ENCODE assay signal across 8 mouse cellular contexts in genomic region chr12:84417605-84417922, GRCm38 (mm10). TPM values are rescaled to one million over a fixed set of nuclear protein-coding genes. Genes with fewer than 3 reads are reported as not detected.
DNase-seq lines count a peak whose midpoint lies in the region; ATAC-seq lines count a peak whose summit lies in the region.

No protein-coding gene starts in this region.

- no peak for ATAC-seq in heart, embryonic 14.5 days (ENCODE audit: insufficient number of reproducible peaks, insufficient read depth, low FRiP score, low read depth)

- 36% methylated on average over 18 of the region's 18 CpGs for WGBS in heart, embryonic 14.5 days
- 36% methylated on average over 18 of the region's 18 CpGs for WGBS in hindbrain, embryonic 10.5 days
- WGBS in midbrain, embryonic 10.5 days, result 38% methylated on average over 18 of the region's 18 CpGs

- peaks cover 5 to 8% of the 10 kb centered on the region in 2 experiments; a peak in 3 of 4 replicates for H3K4me1 ChIP-seq in heart, embryonic 14.5 days (ENCODE audit: control insufficient read depth in 2 of 2, insufficient read depth in 2 of 2, low read length in 2 of 2)
- H3K4me1 ChIP-seq in hindbrain, embryonic 10.5 days (replicated peaks), result peaks cover 8% of the 10 kb centered on the region; the same call in 1 of the 2 replicates
- peaks cover 9% of the 10 kb centered on the region for H3K4me1 ChIP-seq in midbrain, embryonic 10.5 days

- H3K27ac ChIP-seq in heart, embryonic 14.5 days (replicated peaks in 1 of 2; ENCODE audit: control insufficient read depth in 1 of 2, insufficient read depth in 1 of 2, low read depth in 2 of 2, low read length in 2 of 2), result peak overlapping the region in 1 of 2 experiments; percentile 49; a peak in 1 of 4 replicates
- H3K27ac ChIP-seq in hindbrain, embryonic 10.5 days, result peak overlapping the region; percentile 86
- peak overlapping the region; percentile 86 for H3K27ac ChIP-seq in midbrain, embryonic 10.5 days (replicated peaks)

- H3K4me2 ChIP-seq in heart, embryonic 14.5 days (ENCODE audit: low read length), result peak overlapping the region; percentile 82

- H3K4me3 ChIP-seq in heart, embryonic 14.5 days (ENCODE audit: control insufficient read depth in 1 of 2, insufficient read depth in 1 of 2, low read depth in 1 of 2, low read length in 2 of 2), result peak overlapping the region; percentile 62 to 63
- H3K4me3 ChIP-seq in hindbrain, embryonic 10.5 days, result peak overlapping the region; percentile 62
- H3K4me3 ChIP-seq in midbrain, embryonic 10.5 days, result peak overlapping the region; percentile 64

- no peaks in the 10 kb centered on the region for H3K9me3 ChIP-seq in heart, embryonic 14.5 days (ENCODE audit: control insufficient read depth, low read length)
- peaks cover 8% of the 10 kb centered on the region; the same call in 1 of the 2 replicates for H3K9me3 ChIP-seq in hindbrain, embryonic 10.5 days
- 0 out of 2 replicates have a peak, but pooled peaks cover 7% of the 10 kb centered on the region for H3K9me3 ChIP-seq in midbrain, embryonic 10.5 days (replicated peaks)

- H3K27me3 ChIP-seq in heart, embryonic 14.5 days (ENCODE audit: control insufficient read depth, insufficient read depth, low read length), result no peaks in the 10 kb centered on the region
- peaks cover 5% of the 10 kb centered on the region; the same call in 1 of the 2 replicates for H3K27me3 ChIP-seq in hindbrain, embryonic 10.5 days (ENCODE audit: insufficient read depth, poor library complexity, severe bottlenecking)
- H3K27me3 ChIP-seq in midbrain, embryonic 10.5 days (ENCODE audit: low read depth, poor library complexity, severe bottlenecking), result peaks cover 13% of the 10 kb centered on the region

- DNase-seq in heart, postnatal 14 days, result no peak
- DNase-seq in R1 (ENCODE audit: low read depth, low spot score), result peak; percentile 18
- no peak for DNase-seq in hindbrain, embryonic 10.5 days (ENCODE audit: low spot score)
- DNase-seq in midbrain, embryonic 10.5 days (ENCODE audit: low spot score), result no peak
- no peak for DNase-seq in retina, embryonic 14.5 days (ENCODE audit: low spot score)
- DNase-seq in ovary, adult 18-20 months (ENCODE audit: low spot score), result no peak
- no peak for DNase-seq in kidney, adult 8-10 months

- H3K9ac ChIP-seq in heart, embryonic 14.5 days (ENCODE audit: low read length), result peak overlapping the region; percentile 78

- intact Hi-C loops in heart, postnatal 14 days (cut with DNase I), result no loop called here

- no peaks in the 10 kb centered on the region for H3K36me3 ChIP-seq in heart, embryonic 14.5 days (ENCODE audit: control insufficient read depth, insufficient read depth, low read length)
- H3K36me3 ChIP-seq in hindbrain, embryonic 10.5 days, result peaks cover 5% of the 10 kb centered on the region; the same call in 1 of the 2 replicates
- H3K36me3 ChIP-seq in midbrain, embryonic 10.5 days, result peaks cover 8% of the 10 kb centered on the region; the same call in 1 of the 2 replicates

RNA-seq across cellular contexts. Expression of gene Rnf113a2, which starts 0.6 kb away (rescaled TPM):
- 19.1 and 20.3 TPM in 2 replicates for polyA plus RNA-seq in heart, embryonic 14.5 days (2014; fragmentation: Nextera tagmentation; extraction: Ambion mirVana)
- 1 to 10 TPM; 7.4 to 10.0 TPM for total RNA-seq in heart, postnatal 14 days (2021)
- 23.3 and 24.1 TPM in 2 replicates for polyA plus RNA-seq in hindbrain, embryonic 10.5 days (2016; fragmentation: Nextera tagmentation; extraction: Ambion mirVana)
- polyA plus RNA-seq in midbrain, embryonic 10.5 days (2016; fragmentation: Nextera tagmentation; extraction: Ambion mirVana), result 23.7 and 25.2 TPM in 2 replicates

RNA-seq across cellular contexts. Expression of gene Bbof1, which starts 8.7 kb away (rescaled TPM):
- polyA plus RNA-seq in heart, embryonic 14.5 days (2014; fragmentation: Nextera tagmentation; extraction: Ambion mirVana), result 1.7 and 1.8 TPM in 2 replicates
- 1 to 10 TPM; 1.7 to 1.9 TPM for total RNA-seq in heart, postnatal 14 days (2021)
- polyA plus RNA-seq in hindbrain, embryonic 10.5 days (2016; fragmentation: Nextera tagmentation; extraction: Ambion mirVana), result 0.68 and 1.0 TPM in 2 replicates
- polyA plus RNA-seq in midbrain, embryonic 10.5 days (2016; fragmentation: Nextera tagmentation; extraction: Ambion mirVana), result 0.94 and 1.1 TPM in 2 replicates

RNA-seq across cellular contexts. Expression of gene Entpd5, which starts 8.7 kb away (rescaled TPM):
- 33.2 and 37.9 TPM in 2 replicates for polyA plus RNA-seq in heart, embryonic 14.5 days (2014; fragmentation: Nextera tagmentation; extraction: Ambion mirVana)
- 10 to 100 TPM; 52.4 to 56.6 TPM for total RNA-seq in heart, postnatal 14 days (2021)
- polyA plus RNA-seq in hindbrain, embryonic 10.5 days (2016; fragmentation: Nextera tagmentation; extraction: Ambion mirVana), result 7.6 and 8.6 TPM in 2 replicates
- polyA plus RNA-seq in midbrain, embryonic 10.5 days (2016; fragmentation: Nextera tagmentation; extraction: Ambion mirVana), result 8.0 and 8.4 TPM in 2 replicates

RNA-seq across cellular contexts. Expression of gene Aldh6a1, which starts 33.2 kb away (rescaled TPM):
- polyA plus RNA-seq in heart, embryonic 14.5 days (2014; fragmentation: Nextera tagmentation; extraction: Ambion mirVana), result 60.5 and 62.6 TPM in 2 replicates
- 100 to 1,000 TPM in 1 of 2 experiments, 10 to 100 TPM in 1; 91.0 to 111 TPM for total RNA-seq in heart, postnatal 14 days (2021)
- polyA plus RNA-seq in hindbrain, embryonic 10.5 days (2016; fragmentation: Nextera tagmentation; extraction: Ambion mirVana), result 15.6 and 16.4 TPM in 2 replicates
- 16.5 and 20.2 TPM in 2 replicates for polyA plus RNA-seq in midbrain, embryonic 10.5 days (2016; fragmentation: Nextera tagmentation; extraction: Ambion mirVana)

RNA-seq across cellular contexts. Expression of gene Lin52, which starts 33.7 kb away (rescaled TPM):
- 14.2 and 14.7 TPM in 2 replicates for polyA plus RNA-seq in heart, embryonic 14.5 days (2014; fragmentation: Nextera tagmentation; extraction: Ambion mirVana)
- 10 to 100 TPM in 1 of 2 experiments, 1 to 10 TPM in 1; 9.7 to 10.6 TPM for total RNA-seq in heart, postnatal 14 days (2021)
- 30.4 and 30.8 TPM in 2 replicates for polyA plus RNA-seq in hindbrain, embryonic 10.5 days (2016; fragmentation: Nextera tagmentation; extraction: Ambion mirVana)
- 31.4 and 37.4 TPM in 2 replicates for polyA plus RNA-seq in midbrain, embryonic 10.5 days (2016; fragmentation: Nextera tagmentation; extraction: Ambion mirVana)
